Mouse (Mus musculus) embryo, embryonic 11 days (tissue): ENCODE data around the gene Snrk.
"Not testable (repeated sequence)": the region's sequence is repeated elsewhere in the genome, so short reads cannot be mapped to it uniquely, and the experiment has no call there.

ENCODE experiments used
- DNase-seq: peaks from one replicate; pipeline ENCODE4 v3.0.0-alpha.2; 2015

Snrk gene

GRCm38 (mm10) chr9:122146124-122146870, 29.2 kb downstream of the Snrk start:
- no peak for DNase-seq

GRCm38 (mm10) chr9:122148356-122148755, 31.3 kb downstream of the Snrk start:
- no peak for DNase-seq

GRCm38 (mm10) chr9:122149997-122150826, 33.1 kb downstream of the Snrk start:
- DNase-seq = no peak

- no peak for DNase-seq
Measured at GRCm38 (mm10) chr9:122152063-122152462, 35.0 kb downstream of the Snrk start.

GRCm38 (mm10) chr9:122152501-122152900, 35.4 kb downstream of the Snrk start:
- DNase-seq = no peak

GRCm38 (mm10) chr9:122153436-122153835, 36.4 kb downstream of the Snrk start:
- DNase-seq = no peak

- no peak for DNase-seq
Measured at GRCm38 (mm10) chr9:122155193-122155592, 38.1 kb downstream of the Snrk start.

GRCm38 (mm10) chr9:122156389-122157078, 39.5 kb downstream of the Snrk start:
- no peak for DNase-seq

GRCm38 (mm10) chr9:122157079-122157441, 40.0 kb downstream of the Snrk start:
- DNase-seq = no peak

- no peak for DNase-seq
Measured at GRCm38 (mm10) chr9:122164535-122164934, 47.5 kb downstream of the Snrk start.

- DNase-seq = not testable (repeated sequence)
Measured at GRCm38 (mm10) chr9:122167719-122168118, 50.7 kb downstream of the Snrk start.

GRCm38 (mm10) chr9:122169901-122170300, 52.8 kb downstream of the Snrk start:
- no peak for DNase-seq

- DNase-seq = no peak
Measured at GRCm38 (mm10) chr9:122172612-122173186, 55.6 kb downstream of the Snrk start.

- no peak for DNase-seq
Measured at GRCm38 (mm10) chr9:122173405-122174233, 56.6 kb downstream of the Snrk start.

GRCm38 (mm10) chr9:122174723-122175122, 57.7 kb downstream of the Snrk start:
- no peak for DNase-seq

GRCm38 (mm10) chr9:122177256-122178220, 60.5 kb downstream of the Snrk start:
- DNase-seq = no peak

GRCm38 (mm10) chr9:122178427-122178826, 61.4 kb downstream of the Snrk start:
- no peak for DNase-seq

GRCm38 (mm10) chr9:122180105-122180504, 63.0 kb downstream of the Snrk start:
- no peak for DNase-seq

GRCm38 (mm10) chr9:122183074-122183473, 66.0 kb downstream of the Snrk start:
- no peak for DNase-seq

GRCm38 (mm10) chr9:122184329-122184728, 67.3 kb downstream of the Snrk start:
- no peak for DNase-seq

GRCm38 (mm10) chr9:122185061-122185460, 68.0 kb downstream of the Snrk start:
- peak; percentile 77 for DNase-seq
